Mouse (Mus musculus) hindlimb bud, embryonic 11.5 days (tissue): ENCODE data around the gene Ank.

ENCODE experiments used
- DNase-seq: peaks from one replicate; pipeline ENCODE4 v3.0.0-alpha.2; 2012; ENCODE audit warnings: low read depth, low spot score; ENCODE audit errors: extremely low spot score

Ank gene

DNA sequence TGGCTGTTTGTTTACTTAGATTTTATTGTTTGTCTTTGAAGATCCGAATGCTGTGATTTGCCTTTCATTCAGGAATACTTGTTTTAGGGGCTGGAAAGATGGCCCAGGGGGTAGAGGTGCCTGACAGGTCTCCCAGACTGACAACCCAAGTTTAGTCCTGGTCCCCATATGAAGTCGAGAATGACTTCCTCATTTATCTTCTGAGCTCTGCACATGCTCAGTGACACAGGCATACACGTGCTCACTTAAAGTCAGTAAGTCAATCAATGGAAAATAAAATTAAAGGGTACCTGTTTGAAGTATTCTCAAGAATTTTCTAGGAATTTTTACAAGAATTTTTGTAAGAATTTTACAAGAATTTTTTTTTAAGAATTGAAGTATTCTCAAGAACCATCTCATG lies 66.6 kb downstream of the Ank start:
- DNase-seq = no peak

DNA sequence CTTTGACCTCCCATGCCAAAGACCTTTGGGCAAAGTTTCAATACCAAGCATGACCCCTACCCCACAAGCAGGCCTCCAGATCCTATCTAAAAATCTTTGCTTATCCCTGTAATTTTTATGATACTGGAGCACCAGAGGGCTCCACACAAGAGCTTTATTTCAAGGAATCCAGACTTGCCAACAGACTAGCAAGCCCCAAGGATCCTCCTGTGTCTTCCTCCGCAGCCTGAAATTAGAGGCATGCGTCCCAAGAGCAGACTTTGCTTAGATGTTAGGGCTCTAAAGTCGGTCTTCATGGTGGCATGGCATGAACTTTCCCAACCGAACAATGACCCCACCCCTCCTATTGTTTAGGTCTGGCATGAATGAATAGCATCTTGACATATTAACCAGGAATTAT lies 69.2 kb downstream of the Ank start:
- DNase-seq = no peak

DNA sequence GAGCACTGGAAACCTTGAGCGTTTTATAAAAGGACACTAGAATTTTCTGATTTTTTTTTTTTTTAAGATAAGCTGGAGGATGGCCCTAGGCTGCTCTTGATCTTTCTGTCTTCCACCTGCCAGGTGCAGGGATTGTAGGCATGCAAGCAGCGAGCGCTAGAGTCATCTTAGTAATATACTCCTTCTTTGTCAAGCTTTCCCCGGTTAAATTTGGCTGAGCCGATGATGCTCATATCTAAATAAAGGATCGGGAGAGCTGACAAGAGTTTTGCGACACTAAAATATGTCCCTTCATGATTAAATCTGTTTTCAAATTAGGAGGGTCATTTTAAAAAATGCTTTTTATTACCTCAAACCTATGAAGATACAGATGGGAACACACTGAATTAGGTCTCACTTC lies 69.7 kb downstream of the Ank start:
- DNase-seq = no peak

DNA sequence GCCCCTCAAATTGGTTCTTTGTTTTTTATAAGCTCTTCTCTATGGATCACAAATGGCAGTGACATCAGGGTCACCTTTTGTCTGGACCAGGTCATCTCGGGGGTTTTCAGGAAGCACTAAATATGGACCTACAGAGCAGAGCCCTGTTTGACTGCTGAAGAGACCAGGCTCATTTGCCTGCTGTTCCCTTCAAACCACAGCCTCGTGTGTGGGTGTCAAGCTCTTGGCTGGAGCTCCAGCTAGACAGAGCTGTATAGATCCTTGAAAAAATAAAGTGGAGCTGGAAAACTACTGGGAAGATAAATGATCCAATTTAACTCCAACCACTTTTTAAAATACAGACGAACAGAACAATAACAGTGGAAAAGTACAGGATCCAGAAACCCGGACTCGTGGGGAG lies 70.3 kb downstream of the Ank start:
- no peak for DNase-seq

DNA sequence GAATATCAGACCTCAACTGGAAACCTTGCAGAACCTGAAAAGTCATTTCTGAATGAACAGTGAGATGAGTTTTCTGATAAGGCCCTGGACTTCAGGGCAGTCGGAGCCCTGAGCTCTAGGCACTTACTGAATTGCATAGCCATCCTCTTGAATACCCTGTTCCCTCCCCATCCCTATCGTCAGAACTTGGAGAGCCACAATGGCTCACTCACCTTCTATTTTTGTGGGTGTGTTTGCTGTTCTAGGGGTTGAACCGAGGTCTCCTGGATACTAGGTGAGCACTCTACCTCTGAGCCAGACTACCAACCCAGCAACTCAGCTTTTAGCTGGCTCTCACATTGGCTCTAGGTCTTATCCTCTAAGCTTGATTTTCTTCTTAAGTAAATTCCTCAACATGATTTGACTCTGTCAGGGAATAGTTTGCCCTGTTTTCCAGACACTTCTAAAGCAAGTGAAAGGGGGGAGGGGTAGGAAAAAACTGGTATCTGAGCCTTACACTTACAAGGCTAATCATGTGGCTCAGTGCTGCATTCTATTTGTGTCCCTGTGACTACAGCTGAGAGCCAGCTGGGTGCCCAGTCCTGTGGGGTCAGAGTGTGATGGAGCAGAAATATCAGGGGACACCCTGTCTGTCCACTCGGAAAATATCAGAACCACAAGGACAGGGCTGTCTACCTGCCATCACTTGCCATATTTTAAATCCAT lies 71.2 kb downstream of the Ank start:
- no peak for DNase-seq

DNA sequence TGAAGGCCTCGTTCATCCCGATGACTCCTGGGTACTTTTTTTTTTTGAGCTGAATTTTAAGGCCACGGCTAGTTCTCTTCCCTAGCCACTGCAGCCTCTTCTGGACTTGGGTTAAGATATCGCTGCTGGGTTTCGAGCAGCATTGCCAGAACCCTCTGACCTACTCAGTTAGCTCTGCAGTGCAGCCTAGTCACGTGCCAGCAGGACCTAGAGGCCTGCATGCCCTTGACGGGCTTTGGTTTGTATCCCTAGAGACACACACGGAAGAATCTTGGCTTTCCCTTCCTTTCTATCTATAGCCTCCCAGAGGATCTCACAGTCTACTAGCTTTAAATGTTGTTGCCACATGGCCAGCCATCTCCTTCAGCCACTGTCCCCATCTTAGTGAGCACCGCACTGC lies 73.3 kb downstream of the Ank start:
- DNase-seq = no peak

DNA sequence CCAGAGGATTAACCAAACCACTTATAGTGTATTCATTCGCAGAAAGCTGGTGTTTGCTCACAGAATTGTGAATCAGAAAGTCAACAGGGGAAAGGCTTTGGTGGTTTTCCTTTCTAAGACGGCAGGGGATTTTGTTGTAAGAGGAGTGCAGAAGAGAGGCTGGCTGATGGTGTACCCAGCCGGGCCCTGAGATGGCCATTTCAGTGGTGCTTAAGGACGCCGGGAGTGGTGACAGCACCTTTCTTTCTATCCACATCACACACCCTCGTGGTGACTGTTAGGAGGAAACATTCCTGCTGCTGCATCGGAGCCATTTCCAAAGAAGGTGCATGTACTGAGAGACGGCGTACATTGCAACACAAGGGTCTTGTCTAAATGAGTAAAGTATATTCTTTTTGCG lies 78.7 kb downstream of the Ank start:
- no peak for DNase-seq

DNA sequence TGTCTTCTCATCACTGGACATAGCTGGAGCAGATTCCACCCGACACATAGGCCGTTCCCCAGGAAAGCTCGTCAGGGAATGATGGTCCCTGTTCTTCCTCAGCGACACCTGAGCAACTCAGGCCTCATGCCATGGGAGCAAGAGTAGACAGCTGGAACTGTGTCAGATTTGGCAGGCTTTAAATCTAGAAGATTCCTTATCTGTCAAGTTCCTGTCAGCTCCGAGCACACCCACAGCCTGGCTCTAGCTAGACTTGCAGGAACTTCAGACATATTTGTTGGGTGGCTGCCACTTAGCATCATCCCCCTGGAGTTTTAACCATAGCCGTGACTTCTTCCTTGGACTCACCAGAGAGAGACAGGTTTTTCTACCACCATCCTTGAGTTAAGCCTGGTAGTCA lies 81.6 kb downstream of the Ank start:
- no peak for DNase-seq

DNA sequence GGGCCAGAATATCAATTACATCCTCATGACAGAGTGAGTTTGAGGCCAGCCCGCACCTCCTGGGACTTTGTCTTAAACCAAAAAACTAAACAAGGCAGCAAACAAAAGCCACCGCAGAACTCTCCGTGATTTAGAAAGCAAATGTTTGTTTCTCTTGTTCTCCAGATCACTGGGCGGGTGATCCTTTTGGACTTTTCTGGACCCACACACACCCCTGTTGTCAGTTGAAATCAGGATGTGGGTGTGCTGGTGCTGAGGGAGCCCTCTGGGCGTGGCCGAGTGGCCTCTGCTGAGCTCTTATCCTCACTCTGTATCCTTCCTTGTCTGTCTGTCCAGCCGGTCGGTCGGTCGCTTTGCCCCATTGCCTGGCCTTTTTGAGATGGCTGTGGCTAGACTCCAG lies 82.6 kb downstream of the Ank start:
- DNase-seq = no peak

DNA sequence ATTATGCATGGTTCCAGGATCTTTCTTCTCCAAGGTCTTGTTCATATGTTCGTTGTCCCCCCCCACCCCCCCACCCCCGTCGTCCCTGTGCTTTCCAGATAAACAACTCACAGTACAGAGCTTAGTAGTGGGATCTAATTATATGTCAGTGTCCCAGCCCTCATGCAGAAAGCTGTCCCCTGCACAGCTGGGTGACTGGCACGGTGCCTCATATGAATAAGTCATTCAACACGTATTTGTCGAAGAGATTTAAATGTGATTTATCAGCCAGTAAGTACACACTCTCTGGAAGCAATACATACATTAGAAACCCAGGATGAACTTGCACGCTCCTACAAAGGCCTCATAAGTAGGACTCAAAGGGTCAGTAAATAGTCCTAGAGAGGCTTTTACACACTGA lies 83.4 kb downstream of the Ank start:
- no peak for DNase-seq

DNA sequence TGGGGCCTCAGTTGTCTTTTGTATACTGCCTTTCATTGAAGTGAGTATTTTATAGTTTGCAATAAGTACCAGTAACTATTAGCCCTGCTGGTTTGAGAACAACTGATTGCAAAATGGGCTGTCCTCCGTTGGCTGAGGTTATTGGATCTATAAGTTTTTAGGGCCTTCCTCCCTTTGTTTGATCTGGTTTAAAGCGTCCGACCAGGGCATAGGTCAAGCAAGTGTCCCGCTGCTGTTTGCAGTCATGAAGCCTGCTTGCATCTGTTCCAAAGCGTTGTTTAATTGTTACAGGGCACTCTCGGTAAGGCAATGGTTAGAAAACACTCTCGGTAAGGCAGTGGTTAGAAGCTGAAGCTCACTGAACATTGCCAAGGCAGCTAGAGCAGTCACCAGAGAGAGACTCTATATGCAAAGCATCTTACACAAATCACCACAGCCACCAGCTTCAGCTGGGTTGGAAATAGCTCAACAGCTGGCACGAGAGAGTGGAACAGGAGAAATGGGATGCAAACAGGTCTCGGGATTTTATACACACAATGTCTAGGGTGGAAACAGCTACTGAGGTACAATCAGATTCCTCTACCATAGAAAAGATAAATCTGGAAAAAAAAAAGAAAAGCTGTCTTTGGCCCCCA lies 84.0 kb downstream of the Ank start:
- no peak for DNase-seq

DNA sequence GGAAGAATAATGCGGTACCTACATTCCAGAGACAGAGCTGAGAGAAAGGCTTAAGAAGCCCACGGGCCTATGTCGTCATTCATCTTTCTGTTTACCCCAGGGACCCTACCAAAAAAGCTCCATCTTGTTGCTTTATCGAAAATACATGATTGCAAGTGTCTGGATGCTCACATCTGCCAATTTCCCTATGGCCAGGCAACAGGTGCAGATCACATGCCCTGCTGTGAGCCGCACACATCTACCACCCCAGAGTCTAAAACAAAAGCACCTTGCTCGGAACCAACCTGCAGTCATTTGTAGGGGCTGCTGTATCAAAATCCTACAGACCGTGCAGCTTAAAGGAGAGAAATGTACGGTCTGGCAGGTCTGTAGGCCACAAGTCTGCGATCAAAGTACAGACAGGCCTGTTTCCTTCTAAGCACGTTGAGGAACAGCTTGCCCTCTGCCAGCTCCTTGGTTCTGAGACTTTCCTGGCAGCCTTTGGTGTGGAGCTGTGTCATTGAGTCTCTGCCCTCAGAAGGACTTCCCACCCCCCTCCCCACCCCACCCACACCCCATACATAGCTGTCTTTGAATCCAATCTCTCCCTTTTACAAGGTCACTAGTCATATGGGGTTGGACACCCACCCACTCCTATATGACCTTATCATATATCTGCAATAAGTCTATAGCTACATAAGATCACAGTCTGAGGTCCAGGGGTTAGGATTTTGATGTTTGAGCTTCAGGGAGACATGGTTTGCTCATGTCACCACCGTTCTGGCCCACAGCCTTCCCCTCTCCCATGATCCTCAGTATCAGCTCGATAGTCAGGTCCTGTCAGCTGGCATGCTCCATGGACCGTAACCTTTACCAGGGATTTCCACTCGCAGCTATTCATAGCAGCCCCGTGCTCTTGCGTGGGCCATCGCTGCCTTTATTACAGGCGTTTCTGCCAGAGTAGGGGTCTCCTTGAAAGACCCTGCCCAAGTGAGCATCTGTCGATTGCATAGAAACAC lies 84.9 kb downstream of the Ank start:
- no peak for DNase-seq

DNA sequence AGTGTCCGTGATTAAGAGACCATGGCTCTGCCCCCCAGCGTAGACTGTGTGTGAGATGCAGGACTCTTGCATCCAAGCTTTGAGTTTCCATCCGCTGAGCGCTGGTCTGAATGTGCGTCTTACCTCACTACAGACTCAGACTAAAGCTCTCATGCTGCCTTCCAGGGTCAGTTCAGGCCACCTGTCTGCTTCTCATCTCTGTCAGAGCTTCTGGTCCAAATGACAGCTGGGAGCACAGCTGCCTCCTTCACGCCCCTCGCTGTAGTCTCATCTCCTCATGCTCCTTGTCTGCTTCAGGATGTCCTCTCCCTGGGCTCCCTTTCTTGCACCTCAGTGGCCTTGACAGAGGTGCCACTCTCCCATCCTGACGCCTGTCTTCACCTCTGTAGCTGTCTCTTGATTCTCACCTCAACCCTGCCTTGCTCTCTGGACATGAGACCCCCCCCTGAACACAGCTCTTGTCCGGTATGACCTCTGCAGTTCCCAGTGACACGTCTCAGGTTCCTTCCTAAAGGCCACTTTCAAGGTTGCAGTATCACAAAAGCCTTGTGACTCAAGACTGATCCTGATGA lies 85.7 kb downstream of the Ank start:
- no peak for DNase-seq

DNA sequence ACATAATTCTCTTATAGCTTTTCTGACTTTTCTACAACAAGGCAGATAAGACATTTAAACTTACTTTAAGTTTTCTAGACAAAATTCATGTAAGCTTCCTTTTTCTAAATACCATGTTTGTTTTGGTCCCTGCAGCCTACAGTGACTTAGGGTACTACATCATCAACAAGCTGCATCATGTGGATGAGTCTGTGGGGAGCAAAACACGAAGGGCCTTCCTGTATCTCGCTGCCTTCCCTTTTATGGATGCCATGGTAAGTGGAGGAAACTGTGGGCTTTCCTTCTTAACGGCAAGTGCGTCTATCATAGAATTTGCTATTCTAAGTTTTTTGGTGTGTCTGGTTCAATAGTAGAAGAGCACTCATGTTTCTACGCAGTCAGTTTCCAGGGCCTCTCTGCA lies 87.1 kb downstream of the Ank start:
- no peak for DNase-seq

DNA sequence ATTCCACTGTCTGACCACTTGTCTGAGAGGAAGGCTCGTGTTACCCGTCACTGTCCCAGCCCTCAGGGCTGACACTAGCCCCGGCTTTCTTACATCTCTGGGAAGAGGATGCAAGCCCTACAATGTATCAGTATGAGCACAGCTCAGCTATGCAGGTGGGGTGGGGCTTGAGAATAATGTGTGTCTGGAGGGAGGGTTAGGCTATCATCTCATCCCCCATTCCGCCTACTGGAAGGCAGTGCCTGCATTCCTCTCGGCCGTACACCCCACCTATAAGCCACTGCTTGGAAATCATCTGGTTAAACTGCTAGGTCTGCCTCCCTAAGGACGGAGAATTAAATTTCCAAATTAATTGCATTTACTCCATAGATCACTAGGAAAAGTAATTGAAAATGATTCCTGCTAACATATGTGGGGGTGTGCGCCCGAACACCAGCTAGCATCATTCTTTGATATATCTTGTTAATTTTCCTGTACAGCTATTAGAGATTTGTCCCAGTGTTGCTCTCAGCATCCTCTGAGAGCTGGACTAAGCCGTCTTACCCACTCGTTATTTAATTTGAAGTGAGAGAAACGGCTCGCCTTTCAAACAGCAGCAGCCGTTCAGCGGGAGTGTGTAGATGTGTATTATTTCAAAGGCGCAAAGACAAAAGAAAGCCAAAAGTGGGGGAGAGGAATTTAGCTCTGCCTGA lies 92.1 kb downstream of the Ank start:
- DNase-seq = no peak

DNA sequence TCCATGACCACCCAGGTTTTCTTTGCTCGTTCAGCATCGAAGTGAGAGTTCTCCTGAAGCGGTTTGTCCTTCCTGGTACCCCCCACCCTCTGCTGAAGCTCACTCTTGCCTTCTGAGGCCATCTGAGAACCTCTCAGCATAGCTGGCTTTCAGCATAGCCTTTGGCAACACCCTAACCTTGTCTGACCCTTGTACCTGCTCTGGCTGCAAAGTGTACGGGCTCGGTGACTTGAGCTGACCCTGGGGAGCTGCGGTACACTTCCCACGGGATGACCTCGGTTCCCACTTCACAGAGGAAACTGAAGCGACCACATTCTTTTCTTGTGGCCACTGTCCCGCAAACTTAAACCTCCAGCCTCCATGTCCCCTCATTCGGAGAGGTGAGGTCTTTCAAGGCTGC lies 93.8 kb downstream of the Ank start:
- no peak for DNase-seq

DNA sequence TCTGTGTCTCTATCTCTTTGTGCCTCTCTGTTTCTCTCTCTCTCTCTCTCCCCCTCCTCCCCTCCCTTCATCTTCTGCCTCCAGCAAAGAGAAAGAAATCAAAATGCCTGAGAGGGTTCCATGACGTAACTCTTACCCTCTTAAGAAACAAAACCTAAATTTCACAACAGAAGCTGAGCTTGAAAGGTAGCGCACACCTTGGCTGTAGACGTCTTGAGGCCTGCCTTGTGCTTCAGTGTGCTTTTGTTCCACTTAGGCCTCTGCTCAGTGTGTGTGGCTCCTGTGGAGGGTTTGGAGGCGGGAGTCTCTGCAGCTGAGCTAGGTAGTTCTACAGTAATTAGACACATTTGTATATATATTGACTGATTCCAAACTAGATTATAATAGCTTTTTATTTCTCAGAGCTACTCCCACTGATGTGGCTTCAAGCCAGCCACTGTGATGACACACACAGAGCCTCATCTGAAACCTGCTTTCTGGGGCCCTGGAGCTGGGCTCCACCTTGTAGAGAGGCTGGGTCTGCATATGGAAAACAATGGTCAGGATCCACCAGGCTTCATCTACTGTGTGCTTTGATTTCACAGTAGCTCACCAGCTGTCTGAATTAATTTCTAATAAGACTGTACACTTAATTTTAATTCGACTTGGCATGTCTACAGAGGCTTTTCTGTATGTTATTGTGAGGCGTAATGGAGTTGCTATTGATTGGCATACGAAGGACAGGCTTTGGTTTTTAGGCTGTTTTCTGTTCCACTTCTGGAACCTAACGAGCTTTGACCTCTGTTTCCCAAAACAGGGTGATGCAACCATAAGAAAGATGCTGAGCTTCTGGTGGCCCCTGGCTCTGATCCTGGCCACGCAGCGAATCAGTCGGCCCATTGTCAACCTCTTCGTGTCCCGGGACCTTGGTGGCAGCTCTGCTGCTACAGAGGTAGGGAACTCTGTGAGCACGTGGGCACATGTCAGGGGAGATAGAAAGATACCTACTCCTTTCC lies 97.9 kb downstream of the Ank start:
- no peak for DNase-seq

DNA sequence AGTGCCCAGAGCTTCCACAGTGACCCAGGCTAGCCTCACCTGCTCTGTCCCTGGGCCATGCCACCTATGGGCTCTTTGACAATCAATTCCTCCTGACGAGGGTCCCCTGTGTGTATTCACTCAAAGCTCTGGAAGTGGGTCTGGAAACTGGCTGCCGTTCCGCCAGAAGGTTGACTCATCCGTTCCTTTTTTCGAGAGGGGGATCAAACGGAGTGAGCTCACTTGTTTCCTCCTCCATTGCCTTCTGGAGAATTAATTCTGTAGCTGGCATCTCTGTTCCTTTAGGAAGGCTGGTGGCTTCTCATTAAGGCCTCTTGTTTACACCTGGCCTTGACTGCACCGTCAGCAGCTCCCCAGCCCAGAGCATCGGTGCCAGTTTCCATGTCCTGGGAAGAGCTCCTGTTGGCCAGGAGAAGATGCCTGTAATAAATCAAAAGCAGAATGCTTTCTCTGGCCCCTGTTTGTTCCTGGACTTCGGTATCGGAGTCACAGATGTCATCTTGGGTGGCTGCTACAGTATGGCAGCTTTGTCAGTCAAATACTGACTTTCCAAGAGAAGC lies 99.2 kb downstream of the Ank start:
- no peak for DNase-seq

DNA sequence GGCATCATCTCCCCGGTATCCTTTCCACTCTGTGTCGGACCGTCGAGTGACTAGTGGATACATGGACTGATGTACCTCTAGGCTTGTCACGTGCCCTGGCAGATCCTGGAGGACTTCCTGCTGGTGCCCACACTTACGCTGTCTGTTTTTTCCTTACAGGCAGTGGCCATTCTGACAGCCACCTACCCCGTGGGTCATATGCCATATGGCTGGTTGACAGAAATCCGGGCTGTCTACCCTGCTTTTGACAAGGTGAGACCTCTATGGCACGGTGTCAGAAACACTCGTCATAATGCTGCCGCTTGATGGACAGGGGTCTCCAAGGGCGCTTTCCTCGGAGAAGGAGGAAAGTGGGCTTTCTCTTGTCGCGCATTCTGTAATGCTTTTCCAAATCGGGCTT lies 100.9 kb downstream of the Ank start:
- no peak for DNase-seq
